Mouse (Mus musculus) cerebellum, adult 9-10 months (tissue): Measurements from ENCODE around the gene H2-M10.6.
"Not testable (repeated sequence)": the region's sequence is repeated elsewhere in the genome, so short reads cannot be mapped to it uniquely, and the experiment has no call there.

ENCODE experiments used
- DNase-seq: peaks from one replicate; pipeline ENCODE4 v3.0.0; 2022

The H2-M10.6 gene

GRCm38 (mm10) chr17:36811871-36812270 lies at the start of gene H2-M10.6:
Gene H2-M10.6, plus strand, starts transcription at chr17:36812171.
- no peak for DNase-seq

GRCm38 (mm10) chr17:36763816-36764215 lies 48.2 kb upstream of the H2-M10.6 start:
- no peak for DNase-seq

GRCm38 (mm10) chr17:36764244-36764643 lies 47.7 kb upstream of the H2-M10.6 start:
- DNase-seq = not testable (repeated sequence)

GRCm38 (mm10) chr17:36765403-36765802 lies 46.6 kb upstream of the H2-M10.6 start:
- not testable (repeated sequence) for DNase-seq

GRCm38 (mm10) chr17:36772610-36773009 lies 39.4 kb upstream of the H2-M10.6 start, which contains the start of gene H2-M10.5:
Gene H2-M10.5, plus strand, starts transcription at chr17:36772910.
- DNase-seq = not testable (repeated sequence)

- DNase-seq = no peak
Measured at GRCm38 (mm10) chr17:36781533-36781932, 30.4 kb upstream of the H2-M10.6 start.

- peak; percentile 34 for DNase-seq
Measured at GRCm38 (mm10) chr17:36786483-36786886, 25.5 kb upstream of the H2-M10.6 start.

- DNase-seq = no peak
Measured at GRCm38 (mm10) chr17:36788351-36788750, 23.6 kb upstream of the H2-M10.6 start.

- peak; percentile 82 for DNase-seq
Measured at GRCm38 (mm10) chr17:36788801-36789200, 23.2 kb upstream of the H2-M10.6 start.

GRCm38 (mm10) chr17:36799493-36799892 lies 12.5 kb upstream of the H2-M10.6 start:
- no peak for DNase-seq

- not testable (repeated sequence) for DNase-seq
Measured at GRCm38 (mm10) chr17:36799921-36800462, 12.0 kb upstream of the H2-M10.6 start.

GRCm38 (mm10) chr17:36824005-36824404 lies 12.0 kb downstream of the H2-M10.6 start:
- peak; percentile 53 for DNase-seq

GRCm38 (mm10) chr17:36825525-36825924 lies 13.6 kb downstream of the H2-M10.6 start:
- peak; percentile 63 for DNase-seq

- DNase-seq = peak; percentile 91
Measured at GRCm38 (mm10) chr17:36826002-36826401, 14.0 kb downstream of the H2-M10.6 start.

- DNase-seq = no peak
Measured at GRCm38 (mm10) chr17:36828488-36828887, 16.5 kb downstream of the H2-M10.6 start.

GRCm38 (mm10) chr17:36830470-36830869 lies 18.5 kb downstream of the H2-M10.6 start:
- DNase-seq = no peak

GRCm38 (mm10) chr17:36832694-36833093 lies 20.7 kb downstream of the H2-M10.6 start:
- DNase-seq = no peak

- DNase-seq = peak; percentile 62
Measured at GRCm38 (mm10) chr17:36835591-36836426, 23.8 kb downstream of the H2-M10.6 start.

GRCm38 (mm10) chr17:36836427-36836812 lies 24.4 kb downstream of the H2-M10.6 start:
- no peak for DNase-seq

- peak; percentile 98 for DNase-seq
Measured at GRCm38 (mm10) chr17:36836874-36837647, 25.1 kb downstream of the H2-M10.6 start, which contains the start of gene Trim26. Gene Trim26, plus strand, starts transcription at chr17:36837134.

GRCm38 (mm10) chr17:36839001-36839400 lies 27.0 kb downstream of the H2-M10.6 start:
- no peak for DNase-seq

GRCm38 (mm10) chr17:36839931-36840330 lies 28.0 kb downstream of the H2-M10.6 start:
- DNase-seq = no peak

GRCm38 (mm10) chr17:36840961-36841445 lies 29.0 kb downstream of the H2-M10.6 start:
- DNase-seq = no peak
